Mouse (Mus musculus): Measurements from ENCODE around the gene Tmem117. TPM values are rescaled to one million over a fixed set of nuclear protein-coding genes. Genes with fewer than 3 reads are reported as not detected.

Tmem117 gene
- total RNA-seq, 2 experiments from 2014 or later: 9.5 to 9.9 TPM

DNA sequence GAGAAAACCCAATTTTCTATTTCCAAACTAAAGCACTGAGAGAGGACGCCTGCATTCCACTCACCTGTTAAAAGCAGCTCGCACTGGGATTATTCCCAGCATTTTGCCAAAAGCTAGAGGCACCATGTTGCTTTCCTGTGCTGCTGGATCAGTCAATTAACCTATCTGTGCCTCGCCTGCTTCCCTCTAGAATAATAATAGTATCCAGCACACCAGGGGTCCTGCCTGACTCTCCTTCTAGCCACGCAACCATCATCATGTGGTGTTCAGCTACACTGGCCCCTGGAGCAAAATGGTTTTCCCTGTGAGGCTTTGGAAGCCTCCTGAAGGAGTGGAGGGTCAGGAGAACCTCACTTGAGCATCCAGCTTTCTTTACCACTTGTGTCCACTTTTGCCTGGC is 502.4 kb downstream of the Tmem117 start:
- DNase-seq: no peak
- intact Hi-C loops (cut with DNase I): no loop called here

GRCm38 (mm10) chr15:95135926-95136609 is 507.0 kb downstream of the Tmem117 start:
- DNase-seq: no peak
- intact Hi-C loops (cut with DNase I): no loop called here

- DNase-seq: no peak
- intact Hi-C loops (cut with DNase I): no loop called here
Measured at GRCm38 (mm10) chr15:95137018-95137810, 508.2 kb downstream of the Tmem117 start.

DNA sequence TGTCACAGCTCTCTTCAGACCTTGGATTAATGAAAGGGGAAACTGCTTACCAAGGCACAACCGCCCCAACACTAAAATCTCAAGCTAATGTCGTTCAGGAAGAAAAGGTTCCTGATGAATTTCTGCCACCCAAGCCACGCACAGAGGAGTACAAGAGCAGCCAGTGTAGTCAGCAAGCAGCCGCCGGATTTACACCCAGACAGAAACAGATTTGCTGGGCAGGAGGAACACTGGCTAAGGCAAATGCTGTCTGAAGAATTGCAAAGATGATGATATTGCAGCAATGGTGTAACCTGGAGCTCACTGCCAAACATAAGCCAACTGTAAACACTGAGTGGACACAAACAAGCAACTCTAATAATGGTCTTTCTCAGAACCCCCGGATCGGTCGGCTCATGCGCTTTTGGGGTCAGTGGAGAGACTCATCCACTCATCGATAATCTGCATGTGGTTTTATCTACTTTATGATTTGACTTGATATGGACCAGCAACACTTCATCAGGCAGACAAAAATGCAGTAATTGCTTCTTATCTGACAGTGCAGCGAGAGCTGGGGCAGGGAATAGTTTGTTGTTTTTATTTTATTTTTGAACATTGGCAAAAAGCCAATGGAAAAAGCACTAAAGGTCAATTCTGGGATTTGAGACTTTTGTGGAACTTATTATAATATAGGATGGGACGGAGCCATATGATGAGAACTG is 509.8 kb downstream of the Tmem117 start:
- no peak for DNase-seq

GRCm38 (mm10) chr15:95144131-95144530 is 515.1 kb downstream of the Tmem117 start:
- intact Hi-C loops (cut with DNase I): no loop called here
- no peak for DNase-seq

More for the DNA sequence above, 509.8 kb downstream of the Tmem117 start:
- intact Hi-C loops (cut with DNase I): no loop called here

- no peak for DNase-seq
- intact Hi-C loops (cut with DNase I): no loop called here
Measured at GRCm38 (mm10) chr15:95145118-95145517, 516.1 kb downstream of the Tmem117 start.

Other genes starting within 250 kb of the Tmem117 start
- gene Adamts20, start 163.8 kb upstream of the Tmem117 start, total RNA-seq (2021): 10 to 100 TPM; 13.3 to 16.4 TPM
- 1 to 10 TPM; 5.4 to 6.0 TPM for gene Pus7l, start 85.7 kb upstream of the Tmem117 start, total RNA-seq (2021)
- 1 to 10 TPM; 1.5 to 1.8 TPM for gene Irak4, start 85.6 kb upstream of the Tmem117 start, total RNA-seq (2021)
- 10 to 100 TPM; 51.4 to 52.5 TPM for gene Twf1, start 39.3 kb upstream of the Tmem117 start, total RNA-seq (2021)

Measured in left cerebral cortex, postnatal 4 days (tissue).